ENCODE assay signal across 8 mouse cellular contexts in genomic region chr10:79096706-79097105, GRCm38 (mm10). TPM values are rescaled to one million over a fixed set of nuclear protein-coding genes. Genes with fewer than 3 reads are reported as not detected.
DNase-seq lines count a peak whose midpoint lies in the region; ATAC-seq and TF ChIP-seq lines count a peak whose summit lies in the region.

No protein-coding gene starts in this region.

- no peaks in the 10 kb centered on the region for H3K9me3 ChIP-seq in lung, postnatal 0 days (ENCODE audit: low read length)
- 0 out of 2 replicates have a peak, but pooled peaks cover 3% of the 10 kb centered on the region for H3K9me3 ChIP-seq in embryonic facial prominence, embryonic 14.5 days (ENCODE audit: control insufficient read depth, low read length)
- H3K9me3 ChIP-seq in intestine, embryonic 16.5 days (ENCODE audit: control insufficient read depth, low read length) = no peaks in the 10 kb centered on the region

- peak overlapping the region; percentile 87 for H3K9ac ChIP-seq in lung, postnatal 0 days (replicated peaks; ENCODE audit: low read depth)
- H3K9ac ChIP-seq in embryonic facial prominence, embryonic 14.5 days (ENCODE audit: low read depth, low read length) = peak overlapping the region; percentile 97
- H3K9ac ChIP-seq in intestine, embryonic 16.5 days (ENCODE audit: low read depth, low read length) = peak overlapping the region; percentile 87

- H3K4me2 ChIP-seq in lung, postnatal 0 days (replicated peaks; ENCODE audit: low read depth, low read length) = peak overlapping the region; percentile 50
- H3K4me2 ChIP-seq in embryonic facial prominence, embryonic 14.5 days (ENCODE audit: low read depth, low read length) = peak overlapping the region; percentile 85
- peak overlapping the region; percentile 69 for H3K4me2 ChIP-seq in intestine, embryonic 16.5 days (ENCODE audit: low read depth, low read length)

- peak overlapping the region; percentile 73 for H3K4me3 ChIP-seq in lung, postnatal 0 days (ENCODE audit: low read depth, low read length)
- peak overlapping the region; percentile 73 for H3K4me3 ChIP-seq in embryonic facial prominence, embryonic 14.5 days (ENCODE audit: low read depth, low read length)
- H3K4me3 ChIP-seq in intestine, embryonic 16.5 days (ENCODE audit: low read length) = peak overlapping the region; percentile 85
- H3K4me3 ChIP-seq in olfactory bulb, adult 2 months (ENCODE audit: insufficient read depth, low read depth, low read length) = peak overlapping the region; percentile 97

- peaks cover 7% of the 10 kb centered on the region; the same call in 1 of the 2 replicates for H3K4me1 ChIP-seq in lung, postnatal 0 days (ENCODE audit: insufficient read depth, low read depth, low read length)
- peaks cover 8% of the 10 kb centered on the region for H3K4me1 ChIP-seq in embryonic facial prominence, embryonic 14.5 days (ENCODE audit: control insufficient read depth, insufficient read depth, low read length)
- H3K4me1 ChIP-seq in intestine, embryonic 16.5 days (ENCODE audit: control insufficient read depth, insufficient read depth, low read length) = peaks cover 14% of the 10 kb centered on the region
- H3K4me1 ChIP-seq in olfactory bulb, adult 2 months (ENCODE audit: control insufficient read depth, insufficient read depth, low read length) = peaks cover 4% of the 10 kb centered on the region

- peak overlapping the region; percentile 96 for H3K27ac ChIP-seq in lung, postnatal 0 days (ENCODE audit: low read length)
- peak overlapping the region; percentile 99 for H3K27ac ChIP-seq in embryonic facial prominence, embryonic 14.5 days (replicated peaks; ENCODE audit: low read depth, low read length)
- H3K27ac ChIP-seq in intestine, embryonic 16.5 days (ENCODE audit: low read length) = no peak overlapping the region; the same call in 1 of the 2 replicates
- peak overlapping the region; percentile 99; the same call in 1 of the 2 replicates for H3K27ac ChIP-seq in olfactory bulb, adult 2 months (ENCODE audit: insufficient read depth, low read depth, low read length)

- TF ChIP-seq EP300 in lung, postnatal 0 days (IDR thresholded peaks at IDR 0.05) = no peak

- no peak for TF ChIP-seq POLR2A in olfactory bulb, adult 2 months (IDR thresholded peaks at IDR 0.05; ENCODE audit: insufficient read depth, low read depth, low read length)

- WGBS in lung, postnatal 0 days = 1% methylated on average over 2 of the region's 2 CpGs
- 4% methylated on average over 2 of the region's 2 CpGs for WGBS in embryonic facial prominence, embryonic 14.5 days
- WGBS in intestine, embryonic 16.5 days = 4% methylated on average over 2 of the region's 2 CpGs
- WGBS in olfactory bulb, adult 2 months = under 1% methylated on average over 2 of the region's 2 CpGs

- peaks cover 8% of the 10 kb centered on the region; the same call in 1 of the 2 replicates for H3K36me3 ChIP-seq in lung, postnatal 0 days (ENCODE audit: insufficient read depth, low read length)
- peaks cover 25% of the 10 kb centered on the region for H3K36me3 ChIP-seq in embryonic facial prominence, embryonic 14.5 days (ENCODE audit: control insufficient read depth, insufficient read depth, low read length)
- H3K36me3 ChIP-seq in intestine, embryonic 16.5 days (ENCODE audit: control insufficient read depth, insufficient read depth, low read length) = peaks cover 6% of the 10 kb centered on the region; the same call in 1 of the 2 replicates

- peak; percentile 54 for DNase-seq in lung, postnatal 0 days (ENCODE audit: low spot score)
- no peak for DNase-seq in lung, postnatal 25 days (ENCODE audit: low spot score)
- peak; percentile 22 for DNase-seq in embryonic facial prominence, embryonic 14.5 days (ENCODE audit: low spot score)
- DNase-seq in embryo, embryonic 10.5 days (ENCODE audit: low spot score) = no peak
- DNase-seq in frontal cortex, adult 2 months (ENCODE audit: extremely low spot score in 1 of 2, low spot score in 1 of 2) = no peak
- DNase-seq in gastrocnemius, adult 8-10 months (ENCODE audit: low spot score in 2 of 2) = no peak

- no peaks in the 10 kb centered on the region for H3K27me3 ChIP-seq in lung, postnatal 0 days (replicated peaks; ENCODE audit: insufficient read depth, low read length)
- H3K27me3 ChIP-seq in embryonic facial prominence, embryonic 14.5 days (replicated peaks; ENCODE audit: control insufficient read depth, insufficient read depth, low read length) = no peaks in the 10 kb centered on the region
- H3K27me3 ChIP-seq in intestine, embryonic 16.5 days (replicated peaks; ENCODE audit: control insufficient read depth, insufficient read depth, low read length) = no peaks in the 10 kb centered on the region

- no peak for ATAC-seq in lung, postnatal 0 days
- no peak for ATAC-seq in embryonic facial prominence, embryonic 14.5 days (ENCODE audit: low read depth)
- ATAC-seq in intestine, embryonic 16.5 days = no peak

- no peak for TF ChIP-seq CTCF in lung, postnatal 0 days (IDR thresholded peaks at IDR 0.05)
- no peak for TF ChIP-seq CTCF in olfactory bulb, adult 2 months (IDR thresholded peaks at IDR 0.05; ENCODE audit: insufficient read depth, low read depth, low read length)

RNA-seq across cellular contexts. Expression of gene 2610008E11Rik, which starts 0.7 kb away (rescaled TPM):
- 15.8 and 16.4 TPM in 2 replicates for polyA plus RNA-seq in lung, postnatal 0 days (2015; fragmentation: Nextera tagmentation; extraction: Ambion mirVana)
- polyA plus RNA-seq in embryonic facial prominence, embryonic 14.5 days (2014; fragmentation: Nextera tagmentation; extraction: Ambion mirVana) = 31.9 and 35.2 TPM in 2 replicates
- polyA plus RNA-seq in intestine, embryonic 16.5 days (2015; fragmentation: Nextera tagmentation; extraction: Ambion mirVana) = 14.9 and 16.5 TPM in 2 replicates
- polyA plus RNA-seq in olfactory bulb, adult 2 months (2012; ENCODE audit: insufficient read depth, insufficient read length, low replicate concordance, missing spikeins) = not detected in 2 replicates
- 25.0 and 25.4 TPM in 2 replicates for polyA plus RNA-seq in frontal cortex, adult 2 months (2012; rRNA removed)
- 10 to 100 TPM in 3 of 4 experiments, 1 to 10 TPM in 1; 9.6 to 12.1 (median 10.8) TPM for total RNA-seq in gastrocnemius, adult 8-10 months (2022)

RNA-seq across cellular contexts. Expression of gene Vmn2r80, which starts 51.9 kb away (rescaled TPM):
- polyA plus RNA-seq in lung, postnatal 0 days (2015; fragmentation: Nextera tagmentation; extraction: Ambion mirVana) = not detected in 2 replicates
- not detected in 2 replicates for polyA plus RNA-seq in embryonic facial prominence, embryonic 14.5 days (2014; fragmentation: Nextera tagmentation; extraction: Ambion mirVana)
- polyA plus RNA-seq in intestine, embryonic 16.5 days (2015; fragmentation: Nextera tagmentation; extraction: Ambion mirVana) = not detected in 2 replicates
- polyA plus RNA-seq in olfactory bulb, adult 2 months (2012; ENCODE audit: insufficient read depth, insufficient read length, low replicate concordance, missing spikeins) = not detected in 2 replicates
- polyA plus RNA-seq in frontal cortex, adult 2 months (2012; rRNA removed) = not detected in 2 replicates
- total RNA-seq in gastrocnemius, adult 8-10 months (2022) = not detected

Comparison
In these comparisons a context has a peak if more than half of its experiments do, and no peak if none do; other contexts are left out.
1. DNase-seq: peak in lung, postnatal 0 days (single experiment) and embryonic facial prominence, embryonic 14.5 days (single experiment); none in lung, postnatal 25 days (single experiment), embryo, embryonic 10.5 days (single experiment), frontal cortex, adult 2 months (0 of 2) and gastrocnemius, adult 8-10 months (0 of 2).
2. Peak in every context shown above with its lines, with median percentiles within 50 percentile points of each other: H3K4me2 ChIP-seq, H3K4me3 ChIP-seq and H3K9ac ChIP-seq.